Mouse (Mus musculus): ENCODE data around the gene Vamp8. TPM values are rescaled to one million over a fixed set of nuclear protein-coding genes. Genes with fewer than 3 reads are reported as not detected.
A peak's percentile ranks its signal among the peaks of the same experiment; 100 is the strongest.

The Vamp8 gene
- total RNA-seq, 2 experiments from 2014 or later = 104 to 156 TPM

- no peak for DNase-seq
Measured at GRCm38 (mm10) chr6:72354025-72354424, 36.5 kb downstream of the Vamp8 start.

- DNase-seq = no peak
Measured at GRCm38 (mm10) chr6:72352636-72353405, 37.7 kb downstream of the Vamp8 start.

- DNase-seq = no peak
Measured at GRCm38 (mm10) chr6:72350214-72350613, 40.3 kb downstream of the Vamp8 start.

GRCm38 (mm10) chr6:72348411-72348810 lies 42.1 kb downstream of the Vamp8 start:
- peak in 1 of 2 experiments; percentile 18 for DNase-seq

GRCm38 (mm10) chr6:72347166-72347941 lies 43.1 kb downstream of the Vamp8 start, which contains the start of gene 0610030E20Rik:
TSS of gene 0610030E20Rik (plus strand) at chr6:72347317.
- peak; percentile 84 to 87 for DNase-seq

GRCm38 (mm10) chr6:72346261-72346660 lies 44.2 kb downstream of the Vamp8 start:
- no peak for DNase-seq

GRCm38 (mm10) chr6:72345633-72346032 lies 44.9 kb downstream of the Vamp8 start:
- no peak for DNase-seq

GRCm38 (mm10) chr6:72345074-72345567 lies 45.4 kb downstream of the Vamp8 start, which contains the start of gene Usp39:
TSS of gene Usp39 (minus strand) at chr6:72345184.
- DNase-seq = peak; percentile 95

- DNase-seq = no peak
Measured at GRCm38 (mm10) chr6:72344396-72345073, 46.0 kb downstream of the Vamp8 start.

- no peak for DNase-seq
Measured at GRCm38 (mm10) chr6:72340481-72340880, 50.0 kb downstream of the Vamp8 start.

Other genes with a start within 250 kb of the Vamp8 start
- gene Atoh8, start 155.1 kb downstream of the Vamp8 start, total RNA-seq (2021) = 1 to 10 TPM; 3.1 to 3.2 TPM
- gene Sftpb, start 86.1 kb downstream of the Vamp8 start, total RNA-seq (2021) = not detected
- 10 to 100 TPM; 29.5 to 35.1 TPM for gene Usp39, start 45.5 kb downstream of the Vamp8 start, total RNA-seq (2021)
- gene 0610030E20Rik, start 43.4 kb downstream of the Vamp8 start, total RNA-seq (2021) = 10 to 100 TPM; 24.1 to 30.5 TPM
- 10 to 100 TPM; 19.5 to 22.5 TPM for gene Tmem150a, start 35.3 kb downstream of the Vamp8 start, total RNA-seq (2021)
- 100 to 1,000 TPM; 258 to 471 TPM for gene Rnf181, start 23.7 kb downstream of the Vamp8 start, total RNA-seq (2021)
- 10 to 100 TPM; 35.1 to 38.5 TPM for gene Vamp5, start 10.2 kb downstream of the Vamp8 start, total RNA-seq (2021)
- 10 to 100 TPM; 49.4 to 69.6 TPM for gene Ggcx, start 23.6 kb upstream of the Vamp8 start, total RNA-seq (2021)
- gene Mat2a, start 48.9 kb upstream of the Vamp8 start, total RNA-seq (2021) = 100 to 1,000 TPM; 227 to 350 TPM
- gene Sh2d6, start 131.0 kb upstream of the Vamp8 start, total RNA-seq (2021) = under 1 TPM in 1 of 2 experiments, not detected in 1; 0.40 TPM
- gene Capg, start 153.7 kb upstream of the Vamp8 start, total RNA-seq (2021) = 10 to 100 TPM; 41.3 to 45.5 TPM
- 10 to 100 TPM; 16.0 to 17.4 TPM for gene Elmod3, start 207.7 kb upstream of the Vamp8 start, total RNA-seq (2021)
- 100 to 1,000 TPM; 295 to 376 TPM for gene Retsat, start 207.8 kb upstream of the Vamp8 start, total RNA-seq (2021)
- 100 to 1,000 TPM; 222 to 238 TPM for gene Tgoln1, start 226.3 kb upstream of the Vamp8 start, total RNA-seq (2021)